Mouse (Mus musculus) forebrain, embryonic 13.5 days (tissue): ENCODE data around the gene Kcnh3. TPM values are rescaled to one million over a fixed set of nuclear protein-coding genes. Genes with fewer than 3 reads are reported as not detected.

ENCODE experiments used
- polyA plus RNA-seq: library from polyadenylated mRNA; unstranded; fragments of >200 nt; fragmentation: Nextera tagmentation; extraction: Ambion mirVana; gene quantifications from 2 replicates; pipeline ENCODE4 v1.2.1, GENCODE M21; 2015

The Kcnh3 gene
- polyA plus RNA-seq, 1 experiment from 2014 or later = 2.5 TPM

Other genes starting within 250 kb of the Kcnh3 start
- gene Tuba1c, start 195.0 kb upstream of the Kcnh3 start, polyA plus RNA-seq = 97.6 and 102 TPM in 2 replicates
- gene Prph, start 169.7 kb upstream of the Kcnh3 start, polyA plus RNA-seq = 0.94 and 1.6 TPM in 2 replicates
- gene Troap, start 150.3 kb upstream of the Kcnh3 start, polyA plus RNA-seq = 37.8 and 38.6 TPM in 2 replicates
- gene C1ql4, start 137.0 kb upstream of the Kcnh3 start, polyA plus RNA-seq = 0.39 TPM in 1 of 2 replicates, not detected in the other
- 0.25 and 0.84 TPM in 2 replicates for gene Dnajc22, start 131.7 kb upstream of the Kcnh3 start, polyA plus RNA-seq
- 44.6 and 46.2 TPM in 2 replicates for gene Spats2, start 98.9 kb upstream of the Kcnh3 start, polyA plus RNA-seq
- 198 and 213 TPM in 2 replicates for gene Mcrs1, start 27.1 kb downstream of the Kcnh3 start, polyA plus RNA-seq
- 98.6 and 107 TPM in 2 replicates for gene Prpf40b, start 70.2 kb downstream of the Kcnh3 start, polyA plus RNA-seq
- gene Fam186b, start 71.0 kb downstream of the Kcnh3 start, polyA plus RNA-seq = 0.28 TPM in 1 of 2 replicates, not detected in the other
- 8.1 and 8.2 TPM in 2 replicates for gene Fmnl3, start 145.6 kb downstream of the Kcnh3 start, polyA plus RNA-seq
- gene Tmbim6, start 168.0 kb downstream of the Kcnh3 start, polyA plus RNA-seq = 227 and 249 TPM in 2 replicates
- gene Nckap5l, start 232.9 kb downstream of the Kcnh3 start, polyA plus RNA-seq = 9.3 and 13.4 TPM in 2 replicates
- gene Bcdin3d, start 249.9 kb downstream of the Kcnh3 start, polyA plus RNA-seq = 24.7 and 25.4 TPM in 2 replicates